Mouse (Mus musculus) midbrain, embryonic 14.5 days (tissue): ENCODE measurements at regions not wholly inside any gene's neighbourhood (a gene's known extent, or its start where the extent isn't known, plus 50 kb on each side); places are given as distances from the start of the nearest gene placed in this dataset.
A peak's percentile ranks its signal among the peaks of the same experiment; 100 is the strongest.

ENCODE experiments used
- ATAC-seq: fragments of 200-750 bp; cut with Nextera tagmentation; 2 replicates; pipeline ENCODE4 v1.8.0; 2017; ENCODE audit warnings: moderate number of reproducible peaks, moderate library complexity; ENCODE audit not compliant: low FRiP score, low TSS enrichment
- DNase-seq: peaks from one replicate; pipeline ENCODE4 v3.0.0-alpha.2; 2015
- H3K27ac ChIP-seq: fragments of 300-500 bp; sonication (generic); replicated peaks from 2 replicates; pipeline ENCODE4 v1.5.1; 2014; ENCODE audit warnings: mild to moderate bottlenecking, low read depth, low read length, moderate library complexity
- H3K27me3 ChIP-seq: fragments of 300-500 bp; sonication (generic); 2 replicates; pipeline ENCODE4 v1.6.1; 2014; ENCODE audit warnings: low read length, control low read depth, mixed read lengths; ENCODE audit not compliant: control insufficient read depth, insufficient read depth
- H3K36me3 ChIP-seq: fragments of 300-500 bp; sonication (generic); 2 replicates; pipeline ENCODE4 v1.6.1; 2014; ENCODE audit warnings: low read length, control low read depth; ENCODE audit not compliant: control insufficient read depth, insufficient read depth
- H3K4me1 ChIP-seq: fragments of 300-500 bp; sonication (generic); 2 replicates; pipeline ENCODE4 v1.6.1; 2014; ENCODE audit warnings: mild to moderate bottlenecking, antibody characterized with exemption, low read length, control low read depth; ENCODE audit not compliant: control insufficient read depth, insufficient read depth
- H3K4me2 ChIP-seq: fragments of 300-500 bp; sonication (generic); 2 replicates; pipeline ENCODE4 v1.6.1; 2014; ENCODE audit warnings: mild to moderate bottlenecking, low read length, moderate library complexity
- H3K4me3 ChIP-seq: fragments of 300-500 bp; sonication (generic); replicated peaks from 2 replicates; pipeline ENCODE4 v1.5.1; 2014; ENCODE audit warnings: low read depth, low read length
- H3K9ac ChIP-seq: fragments of 300-500 bp; sonication (generic); replicated peaks from 2 replicates; pipeline ENCODE4 v1.6.1; 2014; ENCODE audit warnings: mild to moderate bottlenecking, low read length, moderate library complexity
- H3K9me3 ChIP-seq: fragments of 300-500 bp; sonication (generic); 2 replicates; pipeline ENCODE4 v1.6.1; 2016; ENCODE audit warnings: low read length, control low read depth, mixed read lengths; ENCODE audit not compliant: control insufficient read depth
- WGBS: fragments of 180-500 bp; shearing (Covaris S2); extraction: QIAGEN DNeasy Blood & Tissue Kit; methylation state at CpG from one replicate; pipeline ENCODE4 v1.1.7; 2014; 5-methylcytosine and 5-hydroxymethylcytosine counted together

DNA sequence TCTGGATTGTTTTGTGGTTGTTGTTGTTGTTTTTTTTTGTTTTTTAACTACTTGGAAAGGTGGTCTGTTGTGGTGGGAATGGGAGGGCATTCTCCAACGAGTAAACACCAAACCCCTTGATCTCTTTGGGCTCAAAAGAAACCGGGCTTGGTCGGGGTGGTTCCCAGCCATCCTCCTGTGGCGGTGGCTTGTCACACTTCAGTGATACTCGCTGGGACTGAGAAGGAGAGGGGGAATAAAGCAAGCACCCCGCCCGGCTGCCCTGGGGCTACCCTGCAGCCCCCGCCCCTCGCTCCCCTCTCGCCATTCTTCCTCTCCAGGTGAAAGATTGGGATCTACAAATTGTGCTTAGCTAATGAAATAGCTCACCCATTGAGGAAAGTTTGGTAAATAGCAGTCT lies 229.3 kb upstream of the Sp4 start:
- H3K4me3 ChIP-seq = peak overlapping the region; percentile 32
- H3K9ac ChIP-seq = peak overlapping the region; percentile 47; the same call in 1 of the 2 replicates
- H3K4me1 ChIP-seq = peaks cover 15% of the 10 kb centered on the region
- 2% methylated on average over 10 of the region's 10 CpGs for WGBS
- H3K27me3 ChIP-seq = peaks cover 23% of the 10 kb centered on the region
- ATAC-seq (no peak), DNase-seq (peak; percentile 17)
- peak overlapping the region; percentile 59 for H3K4me2 ChIP-seq
- H3K36me3 ChIP-seq = no peaks in the 10 kb centered on the region
- no peaks in the 10 kb centered on the region for H3K9me3 ChIP-seq
- no peak overlapping the region for H3K27ac ChIP-seq

DNA sequence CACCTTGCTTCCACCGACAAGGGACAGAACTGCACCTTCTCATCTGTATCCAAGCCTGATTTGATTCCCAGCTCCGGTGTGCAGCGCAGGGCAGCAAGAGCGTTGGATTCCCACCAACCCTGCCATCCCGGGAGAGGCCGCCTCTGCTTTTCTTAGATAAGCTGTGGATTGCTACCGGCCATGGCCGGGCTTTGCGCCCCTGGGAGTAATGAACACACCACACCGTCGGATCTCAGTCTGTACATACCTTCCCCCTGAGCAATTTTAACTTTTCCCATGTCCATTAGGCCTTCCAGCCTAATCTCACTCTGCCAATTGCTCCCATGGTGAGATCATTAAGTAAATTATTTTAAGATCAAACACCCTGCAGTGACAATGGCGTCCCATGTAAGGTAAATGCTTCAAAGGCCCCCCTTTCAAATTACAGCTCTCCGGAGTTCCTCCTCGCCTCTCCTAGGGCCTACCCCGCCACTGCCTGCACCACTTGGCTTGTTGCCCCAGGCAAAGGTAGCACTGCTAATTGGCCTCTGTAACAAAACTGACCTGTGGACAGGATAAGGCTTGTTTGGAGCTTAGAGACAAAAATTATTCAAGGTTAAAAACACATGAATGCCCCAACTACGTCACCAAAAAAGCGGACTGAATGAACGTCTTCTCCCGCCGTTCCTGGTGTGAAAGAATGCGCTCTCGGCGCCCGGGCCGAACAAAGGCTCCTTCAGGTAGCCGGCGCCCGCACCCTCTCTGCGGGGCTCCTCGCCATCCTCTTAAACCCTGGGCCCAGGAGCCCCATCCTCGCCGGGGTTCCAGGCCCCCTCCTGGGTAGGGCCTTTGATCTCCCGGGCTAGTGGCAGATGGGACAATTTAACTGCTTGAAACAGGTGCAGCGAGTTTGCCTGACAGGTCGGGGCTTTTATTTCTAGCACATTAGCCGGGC lies 228.5 kb upstream of the Sp4 start:
- Histone ChIP-seq H3K9ac (peak overlapping the region; percentile 47; the same call in 1 of the 2 replicates), H3K9me3 (no peaks in the 10 kb centered on the region), H3K4me2 (peak overlapping the region; percentile 59), H3K27me3 (peaks cover 23% of the 10 kb centered on the region), H3K36me3 (no peaks in the 10 kb centered on the region), H3K4me1 (peaks cover 15% of the 10 kb centered on the region), H3K27ac (no peak overlapping the region), H3K4me3 (peak overlapping the region; percentile 32)
- DNase-seq = peak; percentile 72
- ATAC-seq = peak; percentile 70; the same call in 1 of the 2 replicates
- WGBS = 6% methylated on average over 36 of the region's 36 CpGs

DNA sequence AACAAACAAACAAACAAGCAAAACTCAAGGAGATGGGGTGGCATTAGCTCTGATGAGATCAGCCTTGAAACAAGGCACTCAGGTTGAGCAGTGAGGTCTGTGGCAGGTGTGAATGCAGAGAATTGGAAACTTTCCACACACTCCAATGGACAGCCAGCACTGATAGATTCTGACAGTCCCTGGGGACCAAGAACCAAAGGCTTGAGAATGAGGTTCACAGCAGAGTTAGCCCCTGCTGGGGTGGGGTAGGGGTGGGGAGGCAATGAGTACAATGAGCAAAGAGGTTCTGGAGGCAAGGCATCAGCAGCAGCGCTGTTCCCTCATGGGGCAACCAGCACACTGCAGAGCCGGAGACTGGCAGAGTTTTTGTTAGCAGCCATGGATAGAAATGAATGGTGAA lies 220.5 kb upstream of the Sp4 start:
- no peaks in the 10 kb centered on the region for H3K9me3 ChIP-seq

DNA sequence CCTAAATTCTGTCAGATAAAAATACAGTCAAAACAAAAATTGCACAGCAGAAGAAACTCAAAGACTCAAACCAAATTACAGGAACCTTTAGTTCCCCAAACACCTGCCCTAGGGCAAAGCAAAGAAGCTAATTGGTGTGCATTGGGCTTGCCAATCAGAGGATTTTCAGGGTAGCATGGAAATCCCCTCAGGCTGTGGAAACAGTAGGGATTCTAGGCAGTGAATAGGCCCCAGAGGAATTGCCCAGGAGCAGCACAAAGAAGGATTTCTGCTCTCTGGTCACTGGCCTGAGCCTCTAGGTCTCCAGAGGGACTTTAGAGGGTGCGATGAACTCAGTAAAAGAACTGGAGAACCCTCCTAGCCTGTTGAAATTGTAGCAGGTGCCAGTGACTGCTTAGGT lies 220.1 kb upstream of the Sp4 start:
- 8% methylated on average over 1 of the region's 1 CpGs for WGBS
- DNase-seq (peak; percentile 57), ATAC-seq (no peak)
- Histone ChIP-seq H3K4me3 (no peak overlapping the region), H3K9me3 (no peaks in the 10 kb centered on the region), H3K36me3 (no peaks in the 10 kb centered on the region), H3K27ac (no peak overlapping the region), H3K9ac (no peak overlapping the region), H3K4me1 (0 out of 2 replicates have a peak, but pooled peaks cover 14% of the 10 kb centered on the region), H3K4me2 (no peak overlapping the region), H3K27me3 (no peaks in the 10 kb centered on the region)

More for the DNA sequence above, 220.5 kb upstream of the Sp4 start:
- H3K27me3 ChIP-seq = no peaks in the 10 kb centered on the region
- 33% methylated on average over 2 of the region's 2 CpGs for WGBS
- H3K27ac ChIP-seq = no peak overlapping the region
- DNase-seq = peak; percentile 17
- H3K4me1 ChIP-seq = 0 out of 2 replicates have a peak, but pooled peaks cover 14% of the 10 kb centered on the region
- H3K9ac ChIP-seq = no peak overlapping the region
- no peak; the same call in 1 of the 2 replicates for ATAC-seq
- no peaks in the 10 kb centered on the region for H3K36me3 ChIP-seq
- H3K4me3 ChIP-seq = no peak overlapping the region
- H3K4me2 ChIP-seq = no peak overlapping the region

DNA sequence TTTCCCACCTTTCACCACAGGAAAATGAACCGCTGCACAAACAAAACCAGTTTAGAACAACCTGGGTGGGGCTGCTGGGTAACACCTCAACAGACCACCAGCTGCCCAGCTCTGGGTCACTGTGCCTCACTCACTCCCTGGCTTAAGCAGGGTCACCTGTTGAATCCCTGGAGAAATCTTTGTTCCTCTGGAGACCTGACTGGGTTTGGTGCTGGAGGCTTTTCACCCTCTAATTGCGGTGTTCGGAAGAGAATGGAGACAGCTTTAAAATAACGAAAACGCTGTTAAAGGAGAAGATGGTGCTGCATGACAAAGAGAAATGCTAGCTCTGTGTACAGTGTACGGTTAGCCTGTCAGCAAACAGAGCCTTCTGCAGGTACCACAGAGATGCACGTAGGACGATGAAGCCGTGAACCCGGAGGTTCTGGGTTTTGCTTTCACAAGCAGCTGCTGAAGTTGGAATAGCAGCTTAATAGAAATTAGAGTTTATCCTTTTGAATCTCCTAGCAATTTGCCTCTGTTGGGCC lies 218.6 kb upstream of the Sp4 start:
- 20% methylated on average over 10 of the region's 10 CpGs for WGBS
- ATAC-seq = no peak
- no peak overlapping the region for H3K4me3 ChIP-seq

DNA sequence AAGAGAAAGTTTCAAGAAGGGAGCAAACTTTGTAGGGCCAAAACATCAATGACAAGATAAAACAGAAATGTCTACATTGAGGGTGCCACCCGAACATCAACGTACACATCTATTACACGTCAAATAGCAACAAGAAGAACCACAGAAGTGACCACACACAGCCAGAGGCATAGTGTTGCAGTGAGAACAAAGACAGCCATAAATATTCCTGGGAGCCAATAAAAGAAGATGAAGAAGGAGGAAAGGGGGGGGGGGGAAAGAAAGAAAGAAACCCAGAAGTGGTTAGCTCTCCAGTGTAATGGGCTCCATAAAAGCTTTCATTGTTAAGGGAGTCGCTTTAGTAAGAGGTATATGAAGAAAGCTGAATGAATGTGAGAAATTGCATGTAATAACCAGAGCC lies 209.7 kb upstream of the Sp4 start:
- H3K9ac ChIP-seq = no peak overlapping the region
- H3K4me3 ChIP-seq = no peak overlapping the region
- H3K36me3 ChIP-seq = no peaks in the 10 kb centered on the region
- 74% methylated on average over 4 of the region's 4 CpGs for WGBS
- no peak overlapping the region for H3K4me2 ChIP-seq
- no peak for DNase-seq
- ATAC-seq = no peak
- H3K27me3 ChIP-seq = no peaks in the 10 kb centered on the region
- no peaks in the 10 kb centered on the region for H3K9me3 ChIP-seq
- H3K27ac ChIP-seq = no peak overlapping the region
- no peaks in the 10 kb centered on the region for H3K4me1 ChIP-seq

More for the DNA sequence above, 218.6 kb upstream of the Sp4 start:
- peak; percentile 20 for DNase-seq
- no peaks in the 10 kb centered on the region for H3K36me3 ChIP-seq
- no peaks in the 10 kb centered on the region for H3K9me3 ChIP-seq
- H3K4me1 ChIP-seq = 0 out of 2 replicates have a peak, but pooled peaks cover 14% of the 10 kb centered on the region
- H3K4me2 ChIP-seq = peak overlapping the region; percentile 15; the same call in 1 of the 2 replicates
- no peak overlapping the region for H3K27ac ChIP-seq
- no peaks in the 10 kb centered on the region for H3K27me3 ChIP-seq
- H3K9ac ChIP-seq = no peak overlapping the region

DNA sequence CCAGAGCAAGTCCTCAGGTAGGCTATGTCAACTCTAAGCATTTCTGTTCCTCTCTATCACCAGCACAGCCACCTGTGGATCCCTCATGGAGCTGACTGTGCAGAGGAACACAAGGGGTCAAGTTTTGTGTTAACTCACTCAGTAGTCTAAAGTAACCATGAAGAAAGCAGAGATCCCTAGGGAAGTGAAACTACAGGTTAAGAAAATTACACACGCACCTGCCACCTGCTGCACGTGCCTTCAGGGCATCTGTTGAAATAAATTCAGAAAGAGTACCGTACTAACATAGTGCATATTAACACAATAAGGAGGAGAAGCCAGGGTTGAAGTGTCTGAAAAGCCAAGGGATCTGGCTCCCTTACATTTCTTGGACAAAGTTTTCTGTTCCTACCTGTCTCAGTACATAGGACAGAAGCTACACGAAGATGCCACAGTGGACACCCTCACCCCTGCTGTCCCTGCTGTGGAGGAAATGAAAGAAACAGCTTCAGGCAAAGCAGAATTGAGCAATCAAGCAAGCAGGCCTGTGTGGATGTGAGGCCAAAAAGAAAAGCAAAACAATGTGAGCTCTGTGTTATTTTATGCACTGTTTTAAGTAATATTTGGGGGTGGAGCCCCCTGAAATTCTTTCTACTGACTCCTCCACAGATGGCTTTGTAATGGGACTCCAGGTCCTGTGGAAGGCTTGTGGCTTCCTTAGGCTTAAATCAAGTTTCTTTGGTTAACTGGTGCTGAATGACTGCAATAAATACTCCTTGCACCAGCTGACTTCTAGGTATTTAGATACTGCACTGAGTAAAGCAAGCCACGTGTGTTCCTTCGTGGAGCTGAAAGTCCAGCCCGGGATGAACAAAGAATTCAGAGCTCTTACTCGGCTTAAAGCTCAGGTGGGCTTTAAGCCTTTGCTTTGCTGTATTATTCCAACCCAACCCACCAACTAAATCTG lies 208.0 kb upstream of the Sp4 start:
- Histone ChIP-seq H3K9me3 (no peaks in the 10 kb centered on the region), H3K4me2 (no peak overlapping the region), H3K27me3 (no peaks in the 10 kb centered on the region), H3K4me1 (no peaks in the 10 kb centered on the region), H3K4me3 (no peak overlapping the region), H3K9ac (no peak overlapping the region), H3K27ac (no peak overlapping the region), H3K36me3 (no peaks in the 10 kb centered on the region)
- 80% methylated on average over 8 of the region's 8 CpGs for WGBS
- no peak for ATAC-seq
- no peak for DNase-seq

DNA sequence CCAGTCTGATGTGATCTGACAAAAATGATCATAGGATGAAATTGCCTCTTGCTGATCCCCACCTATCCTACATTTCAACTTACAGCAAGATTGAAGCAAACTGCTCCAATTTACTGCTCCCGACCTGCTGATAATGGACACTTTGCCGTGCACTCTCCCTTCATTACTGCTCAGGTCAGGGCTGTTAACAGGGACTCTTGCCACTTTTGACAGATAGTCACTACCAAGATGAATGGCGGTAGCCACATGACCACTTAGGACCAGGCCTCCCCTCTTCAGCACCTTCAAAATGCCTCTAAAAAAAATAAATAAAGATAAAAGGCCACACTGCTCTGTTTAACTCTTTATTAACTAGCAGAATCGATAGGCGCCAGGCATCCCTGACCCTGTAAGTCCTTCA lies 199.2 kb upstream of the Sp4 start:
- no peak overlapping the region for H3K9ac ChIP-seq
- H3K36me3 ChIP-seq = no peaks in the 10 kb centered on the region
- H3K9me3 ChIP-seq = no peaks in the 10 kb centered on the region
- ATAC-seq (no peak), DNase-seq (no peak)
- no peak overlapping the region for H3K4me3 ChIP-seq
- H3K27ac ChIP-seq = no peak overlapping the region
- H3K4me2 ChIP-seq = no peak overlapping the region
- H3K4me1 ChIP-seq = no peaks in the 10 kb centered on the region
- H3K27me3 ChIP-seq = no peaks in the 10 kb centered on the region
- 74% methylated on average over 5 of the region's 5 CpGs for WGBS
